Mouse (Mus musculus) v-Abl transformed pro-B cells (cell line): ENCODE results near the gene Gm17268.

Source experiments
- in situ Hi-C, 2 experiments: fragments of 400-800 bp; cut with MboI; formaldehyde crosslinking; loops; one replicate each; pipeline ENCODE4 v1.15.1; 2025; ENCODE audit not compliant: unreplicated experiment in 2 of 2

Gm17268 gene

DNA sequence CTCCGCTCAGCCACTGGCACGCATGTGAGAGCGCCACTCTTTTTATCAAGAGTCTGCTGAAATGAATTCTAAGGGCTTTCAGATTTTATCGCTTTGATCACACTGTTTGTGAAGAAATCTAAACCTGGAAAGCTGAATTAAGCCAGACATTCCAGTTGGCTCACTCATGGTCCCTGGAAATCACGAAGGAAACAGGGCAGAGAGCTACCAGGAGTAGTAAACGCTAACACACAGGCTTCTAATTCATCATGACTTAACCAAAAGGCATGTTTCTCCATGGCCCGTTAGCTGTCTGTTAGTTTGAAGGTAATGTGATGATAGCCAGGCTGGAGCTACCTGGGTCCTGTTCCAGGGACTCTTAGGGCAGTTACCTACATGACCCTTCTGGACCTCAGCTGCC lies 3.9 kb downstream of the Gm17268 start:
- in situ Hi-C loops = no loop called here

DNA sequence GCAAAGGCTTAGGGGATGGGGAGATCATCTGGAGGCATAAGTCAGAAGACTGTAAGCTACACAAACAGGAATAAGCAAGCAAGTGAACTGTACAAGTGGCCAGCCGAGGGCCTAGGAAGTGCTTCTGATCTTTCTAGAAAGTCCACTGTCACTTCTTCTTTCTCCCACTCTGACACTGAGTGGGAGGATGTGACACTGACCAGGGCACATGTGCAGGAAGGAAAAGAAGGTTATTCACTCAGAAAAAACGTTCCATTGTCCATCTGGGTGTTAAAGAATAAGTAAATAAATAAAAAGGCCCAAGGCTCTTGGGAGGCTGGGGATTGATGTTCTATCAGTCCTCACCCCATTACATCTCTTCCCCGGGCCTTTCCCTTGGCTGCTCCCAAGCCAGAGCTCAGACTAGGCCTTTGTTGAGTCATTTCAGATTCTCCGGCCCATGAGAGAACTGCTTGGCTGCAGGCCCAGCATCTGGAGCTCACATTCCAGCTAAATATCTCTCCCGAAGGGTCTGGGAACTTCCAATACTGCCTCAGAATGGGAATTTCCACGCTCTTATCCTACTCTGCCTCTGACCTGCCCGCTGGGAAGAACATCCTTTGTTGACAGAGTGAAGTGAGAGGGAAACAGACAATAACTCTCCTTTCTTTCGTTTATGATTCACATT lies 5.6 kb downstream of the Gm17268 start:
- in situ Hi-C loops = no loop called here

DNA sequence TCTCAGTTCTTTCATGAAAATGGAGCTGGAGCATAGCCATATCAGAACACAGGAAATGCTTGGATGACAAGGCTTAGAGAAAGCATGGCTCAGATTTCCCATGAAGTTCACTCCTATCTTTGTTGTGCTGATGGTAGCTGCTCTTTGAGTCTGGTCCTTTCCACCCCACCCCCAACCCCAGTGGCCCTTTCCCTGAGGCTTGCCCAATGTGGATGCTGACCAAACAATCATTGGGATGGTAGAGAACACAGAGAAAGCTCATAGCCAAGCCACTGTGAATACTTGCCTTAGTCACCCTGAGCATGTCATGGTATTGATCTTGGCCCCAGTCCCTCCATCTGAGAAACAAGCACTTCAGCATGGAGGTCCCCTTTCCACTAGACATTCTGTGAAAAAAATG lies 6.2 kb downstream of the Gm17268 start:
- in situ Hi-C loops = no loop called here

DNA sequence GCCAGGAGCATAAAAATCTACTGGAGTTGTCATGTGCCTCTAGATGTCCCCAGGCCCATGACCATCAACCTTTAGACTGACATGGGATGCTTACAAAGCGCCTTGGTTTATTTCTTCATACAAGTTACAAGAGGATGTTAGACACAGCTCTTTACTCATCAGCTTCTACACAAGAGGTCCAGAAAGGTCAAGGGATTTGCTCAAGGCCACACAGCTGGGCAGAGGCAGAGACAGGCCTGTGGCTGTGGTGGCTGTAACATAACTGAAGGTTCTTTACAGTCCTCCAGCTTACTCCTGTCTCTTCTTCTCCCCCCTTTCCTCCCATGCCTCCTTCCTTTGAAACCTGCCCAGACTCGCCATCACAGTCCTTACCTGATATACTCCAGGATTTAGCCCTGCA lies 8.2 kb downstream of the Gm17268 start:
- in situ Hi-C loops = no loop called here

DNA sequence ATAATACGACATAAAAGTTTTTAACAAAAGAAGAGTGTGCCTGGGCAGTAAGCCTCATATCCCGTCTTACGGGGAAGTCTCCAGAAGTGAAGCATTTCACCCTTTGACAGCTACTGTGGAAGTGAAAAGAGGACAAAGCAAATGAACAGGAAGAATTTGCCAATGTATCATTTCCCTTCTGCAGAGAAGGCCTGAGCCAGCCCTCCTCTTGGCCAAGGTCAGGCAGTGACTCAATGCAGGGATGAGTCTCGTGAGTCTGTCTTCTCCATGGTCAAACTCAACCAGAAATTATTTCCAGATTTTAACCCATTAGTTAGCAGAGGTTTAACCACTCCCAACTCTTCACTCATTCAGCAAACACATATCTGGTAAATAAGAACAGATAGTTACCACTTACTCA lies 14.6 kb downstream of the Gm17268 start:
- in situ Hi-C loops = no loop called here

DNA sequence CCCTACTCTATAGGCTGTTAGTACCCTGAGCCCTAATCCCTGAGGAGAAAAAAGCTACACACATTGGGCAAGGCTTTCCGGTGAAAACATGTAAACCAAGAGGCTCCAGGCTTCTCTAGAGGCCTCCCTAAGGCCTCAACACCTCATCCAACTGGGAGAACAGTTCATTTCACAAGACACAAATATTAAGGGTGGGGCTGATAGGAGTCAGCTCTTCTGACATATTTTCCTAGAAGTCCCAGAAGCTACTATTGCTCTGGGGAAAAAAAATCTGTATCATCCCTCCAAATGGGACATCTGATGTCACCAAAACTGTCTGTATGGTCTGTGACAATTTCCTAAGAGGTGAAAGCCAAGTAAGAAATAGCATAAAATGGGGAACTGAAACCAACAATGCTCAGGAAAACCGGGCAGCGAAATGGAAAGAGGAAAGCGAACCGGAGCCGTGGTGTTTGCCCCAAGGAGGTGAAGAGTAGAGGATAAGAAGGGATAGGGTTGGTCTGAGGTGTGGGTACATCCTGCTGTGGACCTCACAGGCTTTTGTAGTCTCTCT lies 15.8 kb downstream of the Gm17268 start:
- in situ Hi-C loops = no loop called here

DNA sequence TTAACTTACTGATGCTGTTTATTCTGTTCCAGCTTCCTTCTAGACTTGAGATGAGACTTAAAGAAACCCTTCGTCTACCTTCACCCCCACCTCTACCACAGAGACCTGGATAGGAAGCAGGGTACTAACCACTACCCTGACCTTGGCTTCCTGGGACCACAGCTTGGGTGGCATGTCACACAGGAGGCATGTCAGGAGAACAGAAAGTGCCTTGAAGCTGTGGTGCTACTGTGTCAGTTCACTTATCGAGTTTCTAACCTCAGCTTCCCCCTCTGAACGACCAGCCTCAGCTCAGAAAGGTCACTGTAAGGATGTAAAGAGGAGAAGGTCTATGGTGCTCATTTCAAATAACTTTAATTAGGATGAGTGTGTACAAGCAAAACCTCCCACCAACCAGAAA lies 17.0 kb downstream of the Gm17268 start:
- in situ Hi-C loops = no loop called here

DNA sequence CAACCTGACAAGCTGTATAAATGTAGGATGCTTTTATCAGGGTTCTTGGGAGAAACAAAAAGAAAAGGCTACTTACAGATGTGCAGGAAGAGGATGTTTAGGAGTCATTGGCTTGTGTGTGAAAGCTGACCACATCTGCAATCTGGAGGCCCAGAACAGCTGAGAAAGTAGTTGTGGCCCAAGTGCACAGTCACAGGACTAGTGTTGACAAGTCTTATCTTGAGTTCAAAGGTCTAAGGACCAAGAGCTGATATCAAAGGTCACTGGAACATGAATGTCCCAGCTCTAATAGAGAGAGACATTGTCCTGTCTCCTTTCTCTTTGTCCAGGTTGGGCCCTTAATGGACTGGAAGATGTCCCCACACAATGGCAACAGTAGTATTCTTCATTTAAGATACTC lies 18.6 kb downstream of the Gm17268 start:
- in situ Hi-C loops = no loop called here

DNA sequence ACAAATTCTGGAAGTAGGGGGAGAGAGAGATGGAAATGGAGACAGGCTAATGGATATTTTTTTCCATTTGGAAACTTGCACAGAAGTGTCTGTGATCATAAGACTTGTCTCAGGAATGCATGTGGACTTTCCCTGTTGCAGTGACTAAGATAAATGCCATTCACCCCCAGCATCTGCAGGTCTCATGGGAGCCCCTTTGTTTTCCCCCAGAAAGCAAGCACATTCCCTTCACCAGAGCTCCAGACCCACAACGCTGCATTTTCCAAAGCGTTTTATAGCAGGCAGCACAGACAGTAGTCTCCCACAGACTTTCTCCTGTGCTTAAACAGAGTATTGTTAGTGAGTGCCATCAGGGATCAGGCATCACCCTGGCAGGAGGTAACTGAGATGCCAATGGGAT lies 19.0 kb downstream of the Gm17268 start:
- in situ Hi-C loops = no loop called here

DNA sequence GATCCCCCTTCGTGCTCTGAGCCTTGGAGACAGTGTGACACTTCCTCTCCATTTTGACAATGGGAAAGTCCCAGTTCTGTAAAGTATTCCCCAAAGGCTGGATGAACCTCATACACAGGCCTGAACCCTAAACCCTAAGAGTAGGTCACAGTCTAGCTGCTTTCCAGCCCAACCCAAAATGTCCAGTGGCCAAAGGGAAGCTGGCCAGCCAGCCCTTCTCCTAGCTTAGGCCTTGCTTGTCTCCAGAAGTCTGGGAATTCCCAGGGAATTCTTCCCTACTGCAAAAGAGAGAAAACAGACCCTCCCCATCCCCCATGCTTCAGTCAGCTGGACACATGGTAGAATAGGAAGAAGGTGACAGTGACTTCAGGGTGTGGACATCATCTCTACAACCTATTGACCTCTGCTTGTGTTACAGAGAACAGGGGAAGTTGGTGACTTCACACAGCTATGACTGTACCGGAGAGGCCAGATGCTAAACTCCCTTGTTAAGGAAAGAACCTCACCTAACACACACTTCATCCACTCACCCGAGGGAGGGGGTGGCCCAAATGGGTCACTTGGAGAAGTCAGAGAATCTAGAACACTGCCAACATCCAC lies 22.1 kb downstream of the Gm17268 start:
- in situ Hi-C loops = no loop called here

DNA sequence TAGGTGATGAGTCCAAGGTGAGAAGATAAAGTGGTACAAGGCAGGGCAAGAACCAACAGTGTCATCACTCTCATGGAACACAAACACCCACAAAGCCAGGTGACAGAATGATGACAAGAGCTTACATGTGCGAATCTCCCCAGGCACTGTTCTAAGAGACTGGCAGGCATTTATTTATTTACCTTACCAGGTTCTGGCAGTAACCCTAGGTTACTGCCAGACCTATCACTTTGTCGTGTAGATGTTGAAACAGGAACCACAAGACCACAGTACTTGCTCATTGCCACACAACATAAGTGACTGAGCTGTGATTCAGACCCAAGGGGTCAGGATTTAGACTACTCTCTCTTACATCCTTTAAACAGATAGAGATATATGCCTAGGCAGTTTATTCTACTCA lies 23.3 kb downstream of the Gm17268 start:
- in situ Hi-C loops = no loop called here

DNA sequence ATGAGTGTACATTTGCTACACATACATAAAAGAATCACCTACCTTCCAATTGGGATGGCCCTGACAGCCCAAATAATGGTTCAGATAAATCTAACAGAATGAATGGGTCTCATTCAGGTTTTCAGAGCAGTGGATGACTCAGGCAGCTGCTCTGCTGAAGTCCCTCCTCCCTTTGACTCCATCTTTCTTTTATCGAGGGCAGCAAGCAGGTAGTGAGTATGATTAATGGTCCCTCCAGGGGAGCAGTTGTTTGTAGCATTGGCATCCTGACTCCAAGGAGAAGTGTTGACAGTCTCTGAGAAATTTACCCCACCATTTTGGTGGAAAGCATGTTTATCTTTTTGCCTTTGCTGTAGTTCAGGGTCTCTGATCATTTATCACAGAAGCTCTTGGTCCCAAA lies 24.6 kb downstream of the Gm17268 start:
- in situ Hi-C loops = no loop called here

DNA sequence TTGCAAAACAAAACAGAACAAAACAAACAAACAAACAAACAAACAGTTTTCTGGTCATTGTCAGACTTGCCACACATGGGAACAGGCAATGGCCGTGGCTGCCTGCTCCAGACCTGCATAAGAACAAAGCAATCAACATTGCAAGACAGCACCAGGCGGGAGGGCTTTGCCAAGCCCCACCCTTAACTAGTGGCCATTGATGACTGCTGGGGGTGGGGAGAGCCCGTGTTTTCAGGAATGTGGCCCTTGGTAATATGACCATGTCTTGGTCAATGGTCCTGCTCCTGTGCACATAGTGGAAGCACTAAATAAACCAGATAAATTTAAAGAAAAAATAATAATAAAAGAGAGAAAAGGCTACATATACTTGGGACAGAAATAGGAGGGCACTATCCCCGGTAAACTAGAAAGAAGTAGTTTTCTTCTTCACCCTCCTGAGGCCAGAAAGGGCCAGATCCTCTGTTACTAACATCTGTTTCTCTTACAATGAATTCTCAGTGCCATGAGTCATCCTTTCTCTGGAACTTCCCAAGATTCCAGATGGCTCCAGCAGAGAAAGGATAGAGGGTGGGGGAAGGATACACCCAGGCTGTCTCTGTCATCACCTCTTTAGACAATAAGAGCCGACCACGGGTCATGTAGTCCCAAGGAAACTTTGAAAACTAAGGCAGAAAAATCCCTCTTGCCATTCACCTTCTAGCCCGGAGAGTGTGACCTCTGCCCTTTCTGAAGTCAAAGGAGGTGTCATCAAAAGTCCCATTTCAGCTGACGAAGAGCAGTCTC lies 26.8 kb downstream of the Gm17268 start:
- in situ Hi-C loops = no loop called here

DNA sequence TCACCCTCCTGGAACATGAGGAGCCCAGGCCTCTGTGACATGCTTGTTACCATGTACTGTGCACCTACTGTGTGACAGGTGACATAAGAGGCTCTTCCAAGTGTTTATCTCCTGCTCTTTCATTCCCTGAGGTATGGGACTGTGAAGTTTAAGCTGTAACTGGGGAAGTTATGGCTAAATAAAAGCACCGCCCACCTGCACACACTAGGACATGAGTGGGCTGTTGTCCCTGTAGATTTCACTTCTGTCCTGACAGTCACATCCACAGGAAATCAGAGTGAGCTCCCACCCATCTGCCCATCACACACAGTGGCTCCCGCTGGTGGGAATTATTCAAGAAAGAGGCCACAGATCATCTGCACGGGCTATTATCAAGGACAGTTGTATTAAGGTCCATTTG lies 28.2 kb downstream of the Gm17268 start:
- in situ Hi-C loops = no loop called here

DNA sequence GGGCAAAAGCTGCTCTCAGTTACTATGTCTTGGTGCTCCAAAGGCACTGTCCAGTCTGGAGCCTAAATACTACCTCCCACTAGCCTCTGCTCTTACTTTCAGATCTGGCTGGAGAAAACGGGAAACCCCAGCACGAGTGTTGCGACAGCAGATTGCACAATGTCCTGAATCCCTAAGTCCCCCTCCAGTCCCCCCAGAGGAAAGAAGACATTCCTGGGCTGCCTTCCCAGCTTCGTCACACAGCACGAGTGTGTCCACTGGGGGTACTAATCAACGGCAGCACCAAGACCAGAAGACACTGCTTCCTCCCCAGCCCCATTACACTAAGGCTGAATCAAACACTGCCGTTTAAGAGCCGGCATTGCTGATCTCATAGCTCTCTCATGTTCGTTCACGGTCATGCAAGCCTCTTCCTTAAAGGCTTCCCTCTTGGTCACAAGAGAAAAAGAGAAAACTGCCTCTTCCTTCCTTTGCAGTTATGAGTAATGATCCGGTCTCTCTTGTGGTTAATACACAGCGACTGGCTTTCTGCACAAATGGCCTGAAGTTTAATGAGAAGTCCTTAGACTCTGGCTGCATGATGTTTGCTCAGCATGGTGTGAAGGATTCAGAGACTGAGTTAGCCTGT lies 31.5 kb downstream of the Gm17268 start:
- in situ Hi-C loops = no loop called here

DNA sequence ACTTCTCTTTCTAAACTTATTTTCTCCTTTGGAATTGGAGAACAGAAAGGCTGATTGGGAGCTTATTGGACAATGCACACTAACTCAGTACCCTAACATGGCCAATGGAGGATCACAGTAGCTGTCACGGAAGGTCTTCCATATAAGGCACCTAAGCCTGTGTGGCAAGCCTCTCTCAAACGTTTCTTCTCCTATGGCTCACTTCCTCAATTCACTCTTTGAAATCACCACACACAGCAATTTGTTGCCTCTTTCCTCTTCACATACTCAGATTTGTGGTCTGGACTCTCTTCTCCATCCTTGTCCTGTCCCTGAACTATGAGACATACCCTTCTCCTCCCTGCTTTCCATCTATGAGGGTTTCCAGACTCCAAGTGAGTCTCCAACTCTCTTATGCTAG lies 33.6 kb downstream of the Gm17268 start:
- in situ Hi-C loops = no loop called here

DNA sequence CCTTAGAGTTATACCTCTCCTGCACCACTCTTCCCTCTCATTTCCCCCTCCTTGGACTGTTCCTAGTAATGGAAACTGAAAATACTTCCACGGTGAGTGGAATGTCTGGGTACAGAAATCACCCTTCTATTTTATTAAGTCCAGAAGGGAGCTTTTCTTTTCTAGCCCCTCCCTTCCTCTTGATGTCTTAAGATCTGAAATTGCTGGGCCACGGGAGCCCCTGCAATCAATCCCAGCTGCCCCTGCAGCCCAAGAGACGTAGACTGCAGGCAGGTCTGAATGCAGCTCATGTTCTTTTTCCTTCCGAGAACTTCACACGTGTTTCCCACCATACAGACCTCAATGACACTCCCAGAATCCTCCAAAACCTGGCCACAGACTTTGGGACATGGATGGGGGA lies 37.8 kb downstream of the Gm17268 start:
- in situ Hi-C loops = no loop called here

DNA sequence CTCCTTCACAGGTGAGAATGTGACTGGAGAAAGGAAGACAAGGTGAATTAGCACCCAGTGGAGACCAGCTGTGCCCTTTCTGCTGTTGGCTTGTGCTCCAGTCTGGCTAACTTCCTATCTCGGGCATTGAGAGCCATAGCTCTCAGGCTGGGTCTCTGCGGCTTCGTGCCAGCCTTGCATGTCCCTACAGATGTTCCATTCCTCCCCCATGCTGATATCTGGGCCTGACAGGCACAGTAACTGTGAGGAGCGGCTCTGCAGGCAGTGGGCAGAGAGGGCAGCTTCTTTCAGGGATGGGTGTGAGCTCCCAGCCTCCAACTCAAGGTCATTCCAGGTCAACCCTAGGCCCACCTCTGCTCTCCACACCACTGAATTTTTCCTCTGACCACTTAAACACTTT lies 38.9 kb downstream of the Gm17268 start:
- in situ Hi-C loops = loop anchor here (5.0 to 25.0 kb wide), 3 partner anchors 613 to 893 kb away; partner anchors contain the start of genes Fndc8 (in 1 of the 2) and Rad51d (in 1 of the 2)

DNA sequence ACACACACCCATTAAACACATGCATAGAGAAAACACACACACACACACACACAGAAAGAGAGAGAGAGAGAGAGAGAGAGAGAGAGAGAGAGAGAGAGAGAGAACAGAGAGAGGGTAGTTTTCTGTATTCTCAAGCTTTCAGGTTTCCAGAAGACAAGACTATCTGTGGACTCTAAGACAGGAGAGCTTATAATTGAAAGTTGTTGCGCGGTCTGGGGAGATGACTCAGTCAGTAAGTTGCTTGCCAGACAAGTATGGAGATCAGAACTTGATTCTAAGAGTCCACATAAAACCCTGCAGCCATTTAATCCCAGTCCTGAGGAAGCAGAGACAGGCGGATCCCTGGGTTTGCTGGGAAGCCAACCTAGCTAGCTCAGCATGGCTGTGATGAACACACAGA lies 39.7 kb downstream of the Gm17268 start:
- in situ Hi-C loops = loop anchor here (5.0 to 25.0 kb wide), 3 partner anchors 614 to 894 kb away; partner anchors contain the start of genes Fndc8 (in 1 of the 2) and Rad51d (in 1 of the 2)

DNA sequence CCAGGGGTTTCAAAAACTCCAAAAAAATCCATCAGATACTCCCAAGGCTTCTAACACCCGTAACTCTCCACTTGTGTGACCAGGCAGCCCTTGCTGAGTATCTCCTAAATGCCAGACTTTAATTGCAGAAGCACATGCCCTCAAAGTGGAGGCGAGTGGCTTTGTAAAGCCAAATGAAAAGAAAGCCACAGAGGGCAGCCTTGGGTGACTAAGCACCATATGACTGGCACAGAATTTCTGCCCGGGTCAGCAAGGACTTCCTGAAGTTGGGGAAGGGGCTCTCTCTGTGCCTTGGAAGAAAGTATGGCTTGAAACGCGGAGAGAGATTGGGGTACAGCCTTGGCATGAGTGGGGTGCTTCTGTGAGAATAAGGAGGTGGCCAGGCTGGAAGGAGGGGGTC lies 41.3 kb downstream of the Gm17268 start:
- in situ Hi-C loops = loop anchor here (5.0 to 25.0 kb wide), 3 partner anchors 615 to 895 kb away; partner anchors contain the start of genes Fndc8 (in 1 of the 2) and Rad51d (in 1 of the 2)
